Mouse (Mus musculus): ENCODE measurements around the gene Rangap1.

- no peak for TF ChIP-seq EP300 (IDR thresholded peaks at IDR 0.05)
- no peak for TF ChIP-seq CTCF (IDR thresholded peaks at IDR 0.05)
Observed at GRCm38 (mm10) chr15:81760361-81761079, 15.2 kb upstream of the Rangap1 start.

Measured in lung, postnatal 0 days (tissue).